Mouse (Mus musculus): ENCODE measurements around the gene Vars2.

Vars2 gene

DNA sequence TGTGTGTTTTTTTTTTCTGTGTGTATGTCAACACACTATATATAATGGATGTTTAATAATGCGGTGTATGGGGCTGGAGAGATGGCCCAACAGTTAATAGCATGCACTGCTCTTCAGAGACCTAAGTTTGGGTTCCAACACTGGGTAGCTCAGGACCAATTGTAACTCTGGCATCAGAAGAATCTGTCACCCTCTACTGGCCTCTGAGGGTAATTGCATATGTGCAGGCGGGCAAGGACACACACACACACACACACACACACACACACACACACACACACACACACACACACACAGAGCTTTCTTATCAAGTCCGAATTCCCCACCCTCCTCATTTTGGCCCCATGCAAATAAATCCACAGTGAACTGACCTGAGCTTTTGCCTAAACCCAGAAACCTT is 32.2 kb downstream of the Vars2 start:
- no peak for DNase-seq (ENCODE audit: extremely low spot score)

DNA sequence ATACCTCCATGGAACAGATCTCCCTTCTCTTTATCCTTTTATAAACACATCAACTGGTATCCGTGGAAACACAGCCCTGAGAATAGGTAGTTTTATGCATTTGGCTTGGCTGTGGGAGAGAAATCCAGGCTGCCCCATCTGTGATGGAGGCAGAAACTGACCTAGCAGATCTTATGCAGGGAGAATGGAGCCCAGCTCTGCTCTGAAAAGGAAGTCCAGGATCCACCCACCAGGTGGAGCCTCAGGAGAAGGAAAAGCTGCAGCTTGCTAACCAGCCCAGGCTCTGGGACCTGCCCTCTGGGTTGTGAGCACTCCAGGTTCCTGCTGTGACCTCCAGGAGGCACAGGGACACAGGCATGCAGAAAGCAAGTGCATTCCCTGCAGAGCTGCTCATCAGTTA is 33.4 kb downstream of the Vars2 start:
- no peak for DNase-seq (ENCODE audit: extremely low spot score)

DNA sequence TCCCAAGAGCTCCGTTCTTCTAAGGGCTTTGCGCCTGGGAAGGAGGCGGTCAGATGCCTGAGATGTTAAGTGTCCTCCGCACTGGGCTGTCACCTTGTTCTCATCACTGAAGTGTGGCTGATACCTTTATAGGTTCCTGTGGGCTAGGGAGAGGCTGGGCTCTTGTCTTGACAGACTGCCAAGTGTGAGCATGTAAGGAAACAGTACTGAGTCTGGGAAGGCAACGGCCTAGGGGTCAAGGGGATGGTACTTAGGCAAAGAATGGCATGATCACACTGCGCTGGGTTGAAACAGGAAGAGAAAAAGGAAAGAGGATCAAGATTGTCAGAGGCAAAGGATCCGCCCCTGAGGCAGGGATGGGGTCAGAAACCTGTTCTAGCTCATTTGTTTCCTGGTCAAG is 40.9 kb downstream of the Vars2 start, which contains the start of gene Gm9573:
Gene Gm9573, minus strand, starts transcription at position 101 of the 400 bp plus-strand sequence.
- DNase-seq (ENCODE audit: extremely low spot score) = no peak

DNA sequence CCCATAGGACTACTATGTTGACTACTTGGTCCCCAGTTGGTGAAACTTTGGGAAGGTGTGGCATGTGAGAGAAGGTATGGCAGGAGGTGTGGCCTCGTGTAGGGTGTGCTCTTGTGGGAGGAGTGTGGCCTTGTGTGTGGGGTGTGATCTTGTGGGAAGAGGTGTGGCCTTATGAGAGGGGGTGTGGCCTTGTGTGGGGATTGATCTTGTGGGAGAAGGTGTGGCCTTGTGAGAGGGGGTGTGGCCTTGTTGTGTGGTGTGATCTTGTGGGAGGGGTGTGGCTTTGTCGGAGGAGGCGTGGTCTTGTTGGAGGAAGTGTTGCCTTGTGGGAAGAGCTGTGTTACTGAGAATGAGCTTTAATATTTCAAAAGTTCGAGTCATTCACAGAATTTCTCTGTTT is 50.3 kb downstream of the Vars2 start:
- DNase-seq (ENCODE audit: extremely low spot score) = no peak
